Mouse (Mus musculus) thymus, adult 2 months (tissue): Measurements from ENCODE around the gene Il18rap. TPM values are rescaled to one million over a fixed set of nuclear protein-coding genes. Genes with fewer than 3 reads are reported as not detected.
"Not testable (repeated sequence)": the region's sequence is repeated elsewhere in the genome, so short reads cannot be mapped to it uniquely, and the experiment has no call there.

Source experiments
- DNase-seq: peaks from one replicate; pipeline ENCODE4 v3.0.0; 2021
- H3K27ac ChIP-seq: fragments of 200-500 bp; 2 replicates; pipeline ENCODE4 v1.5.1; 2012; ENCODE audit warnings: low read length, control low read depth; ENCODE audit not compliant: control insufficient read depth, insufficient read depth
- H3K27me3 ChIP-seq: fragments of 200-500 bp; 2 replicates; pipeline ENCODE4 v1.6.1; 2012; ENCODE audit warnings: mild to moderate bottlenecking, low read length, moderate library complexity, mixed read lengths; ENCODE audit not compliant: control insufficient read depth, insufficient read depth
- H3K36me3 ChIP-seq: fragments of 200-500 bp; 2 replicates; pipeline ENCODE4 v1.6.1; 2012; ENCODE audit warnings: mild to moderate bottlenecking, low read length, moderate library complexity; ENCODE audit not compliant: control insufficient read depth, insufficient read depth
- H3K4me1 ChIP-seq: fragments of 200-500 bp; replicated peaks from 2 replicates; pipeline ENCODE4 v1.6.1; 2012; ENCODE audit warnings: low read length; ENCODE audit not compliant: control insufficient read depth, insufficient read depth
- H3K4me3 ChIP-seq: fragments of 200-500 bp; 2 replicates; pipeline ENCODE4 v1.5.1; 2012; ENCODE audit warnings: mild to moderate bottlenecking, low read length, control low read depth, moderate library complexity; ENCODE audit not compliant: control insufficient read depth, insufficient read depth
- CTCF ChIP-seq: fragments of 200-500 bp; IDR thresholded peaks from 2 replicates; pipeline ENCODE4 v1.5.1; 2012; ENCODE audit warnings: mild to moderate bottlenecking, control low read depth, low read length, moderate library complexity, borderline replicate concordance; ENCODE audit not compliant: control insufficient read depth, poor library complexity, insufficient read depth; ENCODE audit errors: extremely low read depth
- POLR2A ChIP-seq: fragments of 200-500 bp; IDR thresholded peaks from 2 replicates; pipeline ENCODE4 v1.6.1; 2012; ENCODE audit warnings: mild to moderate bottlenecking, low read length, control low read depth, moderate library complexity; ENCODE audit not compliant: control insufficient read depth, poor library complexity, insufficient read depth; ENCODE audit errors: extremely low read depth
- WGBS: fragments of 180-500 bp; shearing (Covaris S2); methylation state at CpG from one replicate; pipeline ENCODE4 v1.1.7; 2018; 5-methylcytosine and 5-hydroxymethylcytosine counted together
- polyA plus RNA-seq: library from polyadenylated mRNA; depleted of rRNA; stranded (reverse); fragments of >200 nt; gene quantifications from 2 replicates; pipeline ENCODE4 v1.2.3, GENCODE M21; 2012; rRNA removed

Il18rap gene
- polyA plus RNA-seq, 1 experiment, result 0.67 TPM

- no peak for TF ChIP-seq POLR2A
- TF ChIP-seq CTCF, result no peak
- 11% methylated on average over 7 of the region's 7 CpGs for WGBS
- Histone ChIP-seq H3K4me1 (no peaks in the 10 kb centered on the region), H3K4me3 (no peak within 1 kb of the TSS), H3K27ac (no peak within 1 kb of the TSS), H3K36me3 (no peaks in the 10 kb centered on the region), H3K27me3 (no peaks in the 10 kb centered on the region)
- peak; percentile 26 for DNase-seq
Measured at GRCm38 (mm10) chr1:40579784-40580183, 64.6 kb downstream of the Il18rap start, which contains the start of gene Slc9a4. Slc9a4 (plus strand) TSS chr1:40580081.

- 78% methylated on average over 14 of the region's 14 CpGs for WGBS
- no peak for TF ChIP-seq CTCF
- Histone ChIP-seq H3K4me1 (no peaks in the 10 kb centered on the region), H3K27ac (no peak overlapping the region), H3K4me3 (no peak overlapping the region), H3K36me3 (no peaks in the 10 kb centered on the region), H3K27me3 (no peaks in the 10 kb centered on the region)
- no peak for DNase-seq
Measured at GRCm38 (mm10) chr1:40580269-40580668, 65.1 kb downstream of the Il18rap start.

GRCm38 (mm10) chr1:40586776-40587175, 71.6 kb downstream of the Il18rap start:
- TF ChIP-seq POLR2A (no peak), CTCF (no peak)
- no peaks in the 10 kb centered on the region for H3K27me3 ChIP-seq
- H3K27ac ChIP-seq, result no peak overlapping the region
- no peak overlapping the region for H3K4me3 ChIP-seq
- no peaks in the 10 kb centered on the region for H3K36me3 ChIP-seq
- 95% methylated on average over 5 of the region's 5 CpGs for WGBS
- DNase-seq, result no peak
- no peaks in the 10 kb centered on the region for H3K4me1 ChIP-seq

GRCm38 (mm10) chr1:40590931-40591330, 75.8 kb downstream of the Il18rap start:
- no peak for TF ChIP-seq POLR2A
- 93% methylated on average over 4 of the region's 4 CpGs for WGBS

GRCm38 (mm10) chr1:40597822-40598221, 82.7 kb downstream of the Il18rap start:
- Histone ChIP-seq H3K27me3 (no peaks in the 10 kb centered on the region), H3K4me1 (no peaks in the 10 kb centered on the region), H3K4me3 (no peak overlapping the region), H3K27ac (no peak overlapping the region), H3K36me3 (no peaks in the 10 kb centered on the region)
- TF ChIP-seq POLR2A (no peak), CTCF (no peak)
- DNase-seq, result no peak
- 82% methylated on average over 5 of the region's 5 CpGs for WGBS

More at GRCm38 (mm10) chr1:40590931-40591330, 75.8 kb downstream of the Il18rap start:
- no peak for DNase-seq
- Histone ChIP-seq H3K36me3 (no peaks in the 10 kb centered on the region), H3K4me3 (no peak overlapping the region), H3K4me1 (no peaks in the 10 kb centered on the region), H3K27me3 (no peaks in the 10 kb centered on the region), H3K27ac (no peak overlapping the region)

- H3K4me1 ChIP-seq, H3K36me3 ChIP-seq, H3K4me3 ChIP-seq, H3K27ac ChIP-seq, DNase-seq, H3K27me3 ChIP-seq: not testable (repeated sequence)
- WGBS, result 89% methylated on average over 9 of the region's 9 CpGs
Measured at GRCm38 (mm10) chr1:40599661-40600060, 84.5 kb downstream of the Il18rap start.

- H3K36me3 ChIP-seq, result no peaks in the 10 kb centered on the region
- no peaks in the 10 kb centered on the region for H3K27me3 ChIP-seq
- no peaks in the 10 kb centered on the region for H3K4me1 ChIP-seq
- TF ChIP-seq POLR2A, result no peak
- WGBS, result 74% methylated on average over 25 of the region's 25 CpGs
- DNase-seq, result no peak
- H3K27ac ChIP-seq, result no peak overlapping the region
- H3K4me3 ChIP-seq, result no peak overlapping the region
Measured at GRCm38 (mm10) chr1:40600394-40601327, 85.5 kb downstream of the Il18rap start.

Other genes with a start within 250 kb of the Il18rap start
- gene Il1rl2, start 190.8 kb upstream of the Il18rap start, polyA plus RNA-seq, result 5.5 and 7.3 TPM in 2 replicates
- 0.29 and 0.46 TPM in 2 replicates for gene Il1rl1, start 85.8 kb upstream of the Il18rap start, polyA plus RNA-seq
- 2.5 and 2.7 TPM in 2 replicates for gene Il18r1, start 49.8 kb upstream of the Il18rap start, polyA plus RNA-seq
- 0.68 and 0.80 TPM in 2 replicates for gene Slc9a4, start 64.7 kb downstream of the Il18rap start, polyA plus RNA-seq
- gene Slc9a2, start 165.2 kb downstream of the Il18rap start, polyA plus RNA-seq, result 7.0 and 7.8 TPM in 2 replicates